Mouse (Mus musculus) intestine, embryonic 14.5 days (tissue): ENCODE results near the gene Amt. TPM values are rescaled to one million over a fixed set of nuclear protein-coding genes. Genes with fewer than 3 reads are reported as not detected.
"Not testable (repeated sequence)": the region's sequence is repeated elsewhere in the genome, so short reads cannot be mapped to it uniquely, and the experiment has no call there.

Experiments used
- ATAC-seq: fragments of 200-750 bp; cut with Nextera tagmentation; replicated peaks from 2 replicates; pipeline ENCODE4 v1.8.0; 2017; ENCODE audit warnings: low read depth, moderate number of reproducible peaks, moderate TSS enrichment, moderate library complexity; ENCODE audit not compliant: low FRiP score, low TSS enrichment
- DNase-seq: peaks from one replicate; pipeline ENCODE4 v3.0.0-alpha.2; 2018; ENCODE audit warnings: low spot score
- H3K27ac ChIP-seq: fragments of 300-500 bp; sonication (generic); 2 replicates; pipeline ENCODE4 v1.5.1; 2014; ENCODE audit warnings: low read depth, mild to moderate bottlenecking, control low read depth
- H3K27me3 ChIP-seq: fragments of 300-500 bp; sonication (generic); replicated peaks from 2 replicates; pipeline ENCODE4 v1.6.1; 2014; ENCODE audit warnings: low read length, control low read depth; ENCODE audit not compliant: control insufficient read depth, insufficient read depth
- H3K36me3 ChIP-seq: fragments of 300-500 bp; sonication (generic); 2 replicates; pipeline ENCODE4 v1.6.1; 2014; ENCODE audit warnings: low read length, control low read depth; ENCODE audit not compliant: control insufficient read depth, insufficient read depth
- H3K4me1 ChIP-seq: fragments of 300-500 bp; sonication (generic); replicated peaks from 2 replicates; pipeline ENCODE4 v1.6.1; 2014; ENCODE audit warnings: low read length, control low read depth, mixed read lengths; ENCODE audit not compliant: control insufficient read depth, insufficient read depth
- H3K4me2 ChIP-seq: fragments of 300-500 bp; sonication (generic); 2 replicates; pipeline ENCODE4 v1.6.1; 2014; ENCODE audit warnings: low read length
- H3K4me3 ChIP-seq: fragments of 300-500 bp; sonication (generic); 2 replicates; pipeline ENCODE4 v1.5.1; 2014; ENCODE audit warnings: low read depth, low read length, control low read depth, mixed read lengths
- H3K9ac ChIP-seq: fragments of 300-500 bp; sonication (generic); 2 replicates; pipeline ENCODE4 v1.6.1; 2014; ENCODE audit warnings: mild to moderate bottlenecking, low read length
- H3K9me3 ChIP-seq: fragments of 300-500 bp; sonication (generic); 2 replicates; pipeline ENCODE4 v1.6.1; 2016; ENCODE audit warnings: low read length, control low read depth; ENCODE audit not compliant: control insufficient read depth
- WGBS: fragments of 180-500 bp; shearing (Covaris S2); extraction: QIAGEN DNeasy Blood & Tissue Kit; methylation state at CpG from one replicate; pipeline ENCODE4 v1.1.7; 2014; 5-methylcytosine and 5-hydroxymethylcytosine counted together
- polyA plus RNA-seq: library from polyadenylated mRNA; unstranded; fragments of >200 nt; fragmentation: Nextera tagmentation; extraction: Ambion mirVana; gene quantifications from 2 replicates; pipeline ENCODE4 v1.2.1, GENCODE M21; 2014

The Amt gene
- polyA plus RNA-seq, 1 experiment from 2014 or later: 23.0 TPM

- Histone ChIP-seq H3K4me1 (0 out of 2 replicates have a peak, but pooled peaks cover 10% of the 10 kb centered on the region), H3K4me2 (no peak overlapping the region), H3K27ac (no peak overlapping the region), H3K9ac (no peak overlapping the region), H3K4me3 (no peak overlapping the region), H3K9me3 (no peaks in the 10 kb centered on the region), H3K27me3 (no peaks in the 10 kb centered on the region), H3K36me3 (no peaks in the 10 kb centered on the region)
- ATAC-seq (no peak), DNase-seq (no peak)
- WGBS: 75% methylated on average over 5 of the region's 5 CpGs
Measured at GRCm38 (mm10) chr9:108274476-108275330, 21.9 kb upstream of the Amt start.

DNA sequence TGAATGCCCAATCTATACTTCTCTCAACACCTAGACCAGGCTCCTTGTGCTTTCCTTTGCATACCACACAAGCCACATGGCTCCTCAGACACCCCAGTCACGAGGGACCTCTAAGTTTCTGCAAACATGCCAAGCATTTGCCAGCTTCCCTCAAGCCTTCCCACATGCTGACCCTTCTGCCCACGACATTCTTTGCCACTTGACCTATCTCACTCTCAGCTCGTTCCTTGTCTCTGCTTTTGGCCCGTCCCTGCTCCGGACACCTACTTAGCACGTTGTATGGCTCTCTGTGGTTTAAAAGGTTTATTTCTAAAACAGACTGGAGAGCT, 21.4 kb upstream of the Amt start:
- 0 out of 2 replicates have a peak, but pooled peaks cover 10% of the 10 kb centered on the region for H3K4me1 ChIP-seq
- H3K36me3 ChIP-seq: no peaks in the 10 kb centered on the region
- no peak overlapping the region for H3K9ac ChIP-seq
- no peaks in the 10 kb centered on the region for H3K9me3 ChIP-seq
- 53% methylated on average over 6 of the region's 6 CpGs for WGBS
- DNase-seq: no peak
- H3K27me3 ChIP-seq: no peaks in the 10 kb centered on the region
- no peak overlapping the region for H3K27ac ChIP-seq
- ATAC-seq: no peak
- H3K4me3 ChIP-seq: no peak overlapping the region
- H3K4me2 ChIP-seq: no peak overlapping the region

DNA sequence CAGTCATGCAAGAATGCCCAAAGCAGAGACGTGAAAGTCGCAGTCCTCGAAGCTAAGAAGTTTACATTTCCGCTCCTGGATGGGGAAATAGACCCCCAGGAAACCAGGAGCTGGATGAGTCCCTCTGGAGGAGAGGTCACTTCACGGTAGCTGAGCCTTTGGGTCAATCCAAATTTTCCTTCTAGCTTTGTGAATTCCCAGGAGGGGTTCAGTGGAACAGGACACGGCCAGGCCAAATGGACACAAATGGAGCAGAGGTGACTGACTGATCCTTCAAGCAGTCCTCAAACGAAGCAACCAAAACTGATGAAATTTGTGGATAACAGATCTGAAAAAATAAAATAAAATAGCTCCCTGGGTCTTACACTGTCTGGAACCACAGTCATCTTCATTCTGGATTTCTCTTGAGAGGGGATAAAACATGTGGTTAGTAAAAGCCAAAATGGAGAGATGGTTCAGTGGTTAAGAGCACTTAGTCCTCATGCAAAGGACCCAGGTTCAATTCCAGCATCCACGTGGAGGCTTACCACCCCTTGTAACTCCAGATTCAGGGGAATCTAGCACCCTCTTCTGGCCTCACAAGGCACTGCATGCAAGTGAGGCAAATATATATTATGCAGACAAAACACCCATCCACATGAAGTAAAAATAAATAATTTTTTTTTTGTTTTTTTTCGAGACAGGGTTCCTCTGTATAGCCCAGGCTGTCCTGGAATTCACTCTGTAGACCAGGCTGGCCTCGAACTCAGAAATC, 17.8 kb upstream of the Amt start:
- WGBS: 69% methylated on average over 10 of the region's 10 CpGs

GRCm38 (mm10) chr9:108280071-108280828, 16.4 kb upstream of the Amt start:
- ATAC-seq: no peak
- 38% methylated on average over 8 of the region's 8 CpGs for WGBS
- no peaks in the 10 kb centered on the region for H3K4me1 ChIP-seq
- no peak for DNase-seq
- no peak overlapping the region for H3K4me3 ChIP-seq
- peak overlapping the region; percentile 67 for H3K27ac ChIP-seq
- H3K9ac ChIP-seq: no peak overlapping the region
- H3K9me3 ChIP-seq: no peaks in the 10 kb centered on the region
- H3K27me3 ChIP-seq: no peaks in the 10 kb centered on the region
- no peak overlapping the region for H3K4me2 ChIP-seq
- no peaks in the 10 kb centered on the region for H3K36me3 ChIP-seq

More for the DNA sequence above, 17.8 kb upstream of the Amt start:
- Histone ChIP-seq H3K4me1 (no peaks in the 10 kb centered on the region), H3K9ac (no peak overlapping the region), H3K36me3 (no peaks in the 10 kb centered on the region), H3K9me3 (no peaks in the 10 kb centered on the region), H3K27ac (no peak overlapping the region), H3K4me2 (no peak overlapping the region), H3K27me3 (no peaks in the 10 kb centered on the region), H3K4me3 (no peak overlapping the region)
- ATAC-seq (no peak), DNase-seq (no peak)

DNA sequence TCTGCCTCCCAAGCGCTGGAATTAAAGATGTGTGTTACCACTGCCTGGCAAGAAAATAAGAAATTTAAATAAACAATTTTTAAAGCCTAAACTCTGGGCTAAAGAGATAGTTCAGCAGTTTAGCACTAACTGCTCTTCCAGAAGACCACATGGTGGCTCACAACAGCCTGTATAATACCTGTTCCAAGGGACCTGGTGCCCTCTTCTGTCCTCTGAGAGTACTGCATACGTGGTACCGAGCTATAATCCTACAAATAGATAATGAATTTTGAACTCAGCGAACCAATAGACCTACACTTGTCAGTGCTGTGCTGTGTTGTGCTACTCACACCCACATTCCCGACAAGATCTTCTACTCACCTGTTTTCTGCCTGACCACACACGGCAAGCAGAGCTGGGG, 12.2 kb upstream of the Amt start:
- no peak overlapping the region for H3K4me3 ChIP-seq
- no peaks in the 10 kb centered on the region for H3K4me1 ChIP-seq
- no peak overlapping the region for H3K4me2 ChIP-seq
- no peaks in the 10 kb centered on the region for H3K36me3 ChIP-seq
- ATAC-seq (peak; percentile 62), DNase-seq (peak; percentile 87)
- H3K27me3 ChIP-seq: no peaks in the 10 kb centered on the region
- H3K27ac ChIP-seq: no peak overlapping the region
- WGBS: 11% methylated on average over 6 of the region's 6 CpGs
- no peaks in the 10 kb centered on the region for H3K9me3 ChIP-seq
- H3K9ac ChIP-seq: no peak overlapping the region

DNA sequence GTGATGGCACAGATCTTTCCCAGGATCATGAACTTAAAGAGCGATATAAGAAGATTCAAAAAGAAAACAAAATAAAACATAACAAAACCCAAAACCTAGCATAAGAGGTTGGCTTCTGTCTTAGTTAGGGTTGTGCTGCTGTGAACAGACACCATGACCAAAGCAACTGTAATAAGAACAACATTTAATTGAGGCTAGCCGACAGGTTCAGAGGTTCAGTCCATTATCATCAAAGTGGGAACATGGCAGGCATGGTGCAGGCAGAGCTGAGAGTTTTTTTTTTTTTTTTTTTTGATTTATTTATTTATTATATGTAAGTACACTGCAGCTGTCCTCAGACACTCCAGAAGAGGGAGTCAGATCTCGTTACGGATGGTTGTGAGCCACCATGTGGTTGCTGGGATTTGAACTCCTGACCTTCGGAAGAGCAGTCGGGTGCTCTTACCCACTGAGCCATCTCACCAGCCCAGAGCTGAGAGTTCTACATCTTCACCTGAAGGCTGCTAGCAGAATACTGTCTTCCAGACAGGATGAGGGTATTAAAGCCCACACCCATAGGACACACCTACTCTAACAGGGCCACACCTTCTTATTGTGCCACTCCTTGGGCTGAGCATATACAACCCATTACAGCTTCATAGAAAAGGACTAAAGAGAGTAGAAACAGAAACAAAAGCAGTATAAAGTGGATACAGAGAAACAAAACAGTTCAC, 9.0 kb upstream of the Amt start:
- WGBS: 82% methylated on average over 4 of the region's 6 CpGs
- not testable (repeated sequence) for H3K9ac ChIP-seq

DNA sequence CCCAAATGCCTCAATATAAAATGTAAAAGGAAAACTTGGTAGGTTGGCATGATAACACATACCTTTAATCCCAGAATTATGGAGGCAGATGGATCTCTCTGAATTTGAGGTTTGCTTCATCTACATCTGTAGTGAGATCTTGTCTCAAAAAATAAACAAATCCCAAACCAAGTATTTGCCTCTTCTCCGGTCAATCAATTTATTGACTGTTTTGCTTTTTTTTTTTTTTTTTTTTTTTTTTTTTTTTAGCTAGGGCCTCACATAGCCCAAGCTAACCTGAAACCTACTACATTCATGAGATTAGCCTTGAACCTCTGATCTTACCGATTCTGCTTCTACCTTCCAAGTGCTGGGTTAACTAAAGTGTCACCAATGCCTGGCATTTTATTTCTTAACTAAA, 7.3 kb upstream of the Amt start:
- DNase-seq: no peak
- no peak for ATAC-seq
- peaks cover under 1% of the 10 kb centered on the region; the same call in 1 of the 2 replicates for H3K36me3 ChIP-seq
- H3K4me1 ChIP-seq: peaks cover 4% of the 10 kb centered on the region
- H3K4me3 ChIP-seq: no peak overlapping the region
- H3K9me3 ChIP-seq: no peaks in the 10 kb centered on the region
- no peaks in the 10 kb centered on the region for H3K27me3 ChIP-seq
- H3K27ac ChIP-seq: peak overlapping the region; percentile 80; the same call in 1 of the 2 replicates
- no peak overlapping the region for H3K9ac ChIP-seq
- WGBS: 59% methylated on average over 2 of the region's 2 CpGs
- peak overlapping the region; percentile 61 for H3K4me2 ChIP-seq

More for the DNA sequence above, 9.0 kb upstream of the Amt start:
- not testable (repeated sequence) for H3K4me3 ChIP-seq, H3K9me3 ChIP-seq, H3K4me1 ChIP-seq, H3K27me3 ChIP-seq, ATAC-seq, H3K27ac ChIP-seq, H3K36me3 ChIP-seq, H3K4me2 ChIP-seq, DNase-seq
